Mouse (Mus musculus): ENCODE data around the gene Rab10. TPM values are rescaled to one million over a fixed set of nuclear protein-coding genes. Genes with fewer than 3 reads are reported as not detected.

Rab10 gene
- polyA plus RNA-seq, 1 experiment from 2014 or later, result 45.7 TPM

- Histone ChIP-seq H3K9me3 (replicated peaks) (no peaks in the 10 kb centered on the region), H3K9ac (no peak overlapping the region), H3K27me3 (no peaks in the 10 kb centered on the region), H3K4me1 (replicated peaks) (peaks cover 50% of the 10 kb centered on the region), H3K27ac (replicated peaks) (0 out of 2 replicates have a peak overlapping the region, but pooled peaks have one; percentile 6), H3K36me3 (replicated peaks) (no peaks in the 10 kb centered on the region), H3K4me2 (no peak overlapping the region), H3K4me3 (replicated peaks) (no peak overlapping the region)
- whole genome bisulfite sequencing (ENCODE audit: insufficient replicate concordance), result 25% methylated on average over 2 of the region's 2 CpGs
- no peak for ATAC-seq (ENCODE audit: insufficient read depth)
Measured at GRCm38 (mm10) chr12:3278880-3279339, 30.9 kb downstream of the Rab10 start.

DNA sequence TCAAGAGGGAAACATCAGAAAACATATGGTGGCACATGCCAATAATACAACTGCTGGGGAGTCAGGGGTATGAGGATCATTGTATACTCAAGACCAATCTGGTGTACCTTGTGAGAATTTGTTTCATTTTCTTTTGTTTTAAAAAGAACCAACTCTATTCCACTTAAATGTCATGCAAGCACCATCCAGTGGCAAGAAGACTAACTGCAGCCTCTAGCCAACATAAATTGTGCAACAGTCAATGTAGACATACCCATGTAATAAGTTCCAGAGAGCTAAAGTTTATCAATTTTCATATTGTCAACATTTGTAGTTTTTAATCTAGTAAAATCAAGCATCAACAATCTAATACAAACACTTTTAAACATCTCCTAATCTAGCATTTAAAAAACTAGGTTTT lies 39.0 kb downstream of the Rab10 start:
- no peaks in the 10 kb centered on the region for H3K9me3 ChIP-seq (replicated peaks)
- H3K27ac ChIP-seq (replicated peaks), result no peak overlapping the region
- no peak for ATAC-seq (ENCODE audit: insufficient read depth)
- H3K9ac ChIP-seq, result no peak overlapping the region
- H3K4me3 ChIP-seq (replicated peaks), result no peak overlapping the region
- peaks cover 22% of the 10 kb centered on the region for H3K4me1 ChIP-seq (replicated peaks)
- H3K4me2 ChIP-seq, result no peak overlapping the region
- H3K36me3 ChIP-seq (replicated peaks), result peaks cover 2% of the 10 kb centered on the region; the same call in 1 of the 2 replicates
- no peaks in the 10 kb centered on the region for H3K27me3 ChIP-seq

DNA sequence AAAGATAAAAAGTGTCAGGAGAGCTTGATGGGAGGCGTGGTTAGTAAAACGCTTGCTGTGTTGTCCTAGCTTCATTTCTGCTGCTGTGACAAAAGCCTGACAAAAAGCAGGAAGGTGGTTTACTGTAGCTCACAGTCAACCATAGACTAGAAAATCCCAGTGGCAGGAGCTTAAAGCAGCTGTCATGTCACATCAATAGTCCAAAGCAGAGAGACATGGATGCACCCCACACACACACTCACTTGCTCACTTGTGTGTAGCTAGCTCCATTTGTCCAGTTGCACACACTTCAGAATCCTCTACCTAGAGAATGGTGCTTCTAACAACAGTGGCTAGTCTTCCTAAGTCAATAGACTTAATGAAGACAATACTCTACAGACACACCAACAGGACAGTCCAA lies 42.4 kb downstream of the Rab10 start:
- WGBS (ENCODE audit: insufficient replicate concordance), result 73% methylated on average over 2 of the region's 2 CpGs
- Histone ChIP-seq H3K4me3 (replicated peaks) (no peak overlapping the region), H3K9me3 (replicated peaks) (no peaks in the 10 kb centered on the region), H3K27me3 (no peaks in the 10 kb centered on the region), H3K4me2 (no peak overlapping the region), H3K4me1 (replicated peaks) (peaks cover 28% of the 10 kb centered on the region), H3K9ac (no peak overlapping the region), H3K36me3 (replicated peaks) (peaks cover 18% of the 10 kb centered on the region), H3K27ac (replicated peaks) (0 out of 2 replicates have a peak overlapping the region, but pooled peaks have one; percentile 15)
- ATAC-seq (ENCODE audit: insufficient read depth), result no peak

- H3K9ac ChIP-seq, result no peak overlapping the region
- no peaks in the 10 kb centered on the region for H3K27me3 ChIP-seq
- H3K4me1 ChIP-seq (replicated peaks), result peaks cover 23% of the 10 kb centered on the region
- 48% methylated on average over 2 of the region's 2 CpGs for WGBS (ENCODE audit: insufficient replicate concordance)
- ATAC-seq (ENCODE audit: insufficient read depth), result no peak
- no peak overlapping the region for H3K4me3 ChIP-seq (replicated peaks)
- H3K9me3 ChIP-seq (replicated peaks), result no peaks in the 10 kb centered on the region
- H3K27ac ChIP-seq (replicated peaks), result no peak overlapping the region
- peaks cover 28% of the 10 kb centered on the region for H3K36me3 ChIP-seq (replicated peaks)
- H3K4me2 ChIP-seq, result no peak overlapping the region
Measured at GRCm38 (mm10) chr12:3265188-3265587, 44.6 kb downstream of the Rab10 start.

GRCm38 (mm10) chr12:3264449-3264848 lies 45.3 kb downstream of the Rab10 start:
- WGBS (ENCODE audit: insufficient replicate concordance), result 40% methylated on average over 2 of the region's 2 CpGs
- ATAC-seq (ENCODE audit: insufficient read depth), result no peak

GRCm38 (mm10) chr12:3261596-3261995 lies 48.2 kb downstream of the Rab10 start:
- Histone ChIP-seq H3K27ac (replicated peaks) (no peak overlapping the region), H3K9ac (no peak overlapping the region), H3K27me3 (no peaks in the 10 kb centered on the region), H3K4me3 (replicated peaks) (no peak overlapping the region), H3K4me2 (no peak overlapping the region), H3K36me3 (replicated peaks) (peaks cover 44% of the 10 kb centered on the region), H3K9me3 (replicated peaks) (no peaks in the 10 kb centered on the region), H3K4me1 (replicated peaks) (peaks cover 6% of the 10 kb centered on the region)
- 92% methylated on average over 25 of the region's 25 CpGs for WGBS (ENCODE audit: insufficient replicate concordance)
- no peak for ATAC-seq (ENCODE audit: insufficient read depth)

More at GRCm38 (mm10) chr12:3264449-3264848, 45.3 kb downstream of the Rab10 start:
- Histone ChIP-seq H3K27ac (replicated peaks) (no peak overlapping the region; the same call in 1 of the 2 replicates), H3K9me3 (replicated peaks) (no peaks in the 10 kb centered on the region), H3K4me1 (replicated peaks) (peaks cover 23% of the 10 kb centered on the region), H3K36me3 (replicated peaks) (peaks cover 28% of the 10 kb centered on the region), H3K4me3 (replicated peaks) (no peak overlapping the region), H3K9ac (no peak overlapping the region), H3K27me3 (no peaks in the 10 kb centered on the region), H3K4me2 (no peak overlapping the region)

- H3K27me3 ChIP-seq, result no peaks in the 10 kb centered on the region
- peaks cover 14% of the 10 kb centered on the region for H3K4me1 ChIP-seq (replicated peaks)
- H3K36me3 ChIP-seq (replicated peaks), result peaks cover 66% of the 10 kb centered on the region
- peak overlapping the region; percentile 38 for H3K27ac ChIP-seq (replicated peaks)
- H3K9ac ChIP-seq, result no peak overlapping the region
- ATAC-seq (ENCODE audit: insufficient read depth), result no peak
- H3K4me3 ChIP-seq (replicated peaks), result no peak overlapping the region
- H3K9me3 ChIP-seq (replicated peaks), result no peaks in the 10 kb centered on the region
- H3K4me2 ChIP-seq, result no peak overlapping the region
Measured at GRCm38 (mm10) chr12:3255966-3256365, 53.8 kb downstream of the Rab10 start.

GRCm38 (mm10) chr12:3255435-3255834 lies 54.3 kb downstream of the Rab10 start:
- ATAC-seq (ENCODE audit: insufficient read depth), result no peak
- peaks cover 69% of the 10 kb centered on the region for H3K36me3 ChIP-seq (replicated peaks)
- H3K9me3 ChIP-seq (replicated peaks), result no peaks in the 10 kb centered on the region
- H3K27me3 ChIP-seq, result no peaks in the 10 kb centered on the region
- peaks cover 14% of the 10 kb centered on the region for H3K4me1 ChIP-seq (replicated peaks)
- H3K27ac ChIP-seq (replicated peaks), result peak overlapping the region; percentile 38
- WGBS (ENCODE audit: insufficient replicate concordance), result 86% methylated on average over 2 of the region's 2 CpGs
- no peak overlapping the region for H3K9ac ChIP-seq
- no peak overlapping the region for H3K4me3 ChIP-seq (replicated peaks)
- no peak overlapping the region for H3K4me2 ChIP-seq

DNA sequence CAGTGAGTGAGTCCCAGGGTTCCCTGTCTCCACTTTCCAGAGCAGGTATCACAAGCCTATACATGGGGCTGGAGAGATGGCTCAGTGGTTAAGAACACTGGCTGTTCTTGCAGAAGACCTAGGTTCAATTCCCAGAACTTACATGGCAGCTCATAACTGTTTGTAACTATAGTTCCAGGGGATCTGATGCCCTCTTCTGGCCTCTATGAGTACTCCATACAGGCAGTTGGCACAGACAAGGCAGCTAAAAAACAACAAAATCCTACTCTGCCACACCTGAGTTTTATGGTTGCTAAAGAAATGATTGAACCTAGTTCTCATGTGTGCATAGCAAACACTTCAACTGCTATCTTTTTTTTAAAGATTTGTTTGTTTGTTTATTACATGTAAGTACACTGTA lies 56.2 kb downstream of the Rab10 start:
- Histone ChIP-seq H3K9ac (no peak overlapping the region), H3K36me3 (replicated peaks) (peaks cover 79% of the 10 kb centered on the region), H3K27me3 (no peaks in the 10 kb centered on the region), H3K27ac (replicated peaks) (no peak overlapping the region), H3K9me3 (replicated peaks) (no peaks in the 10 kb centered on the region), H3K4me2 (no peak overlapping the region), H3K4me1 (replicated peaks) (peaks cover 14% of the 10 kb centered on the region), H3K4me3 (replicated peaks) (no peak overlapping the region)
- ATAC-seq (ENCODE audit: insufficient read depth), result no peak

DNA sequence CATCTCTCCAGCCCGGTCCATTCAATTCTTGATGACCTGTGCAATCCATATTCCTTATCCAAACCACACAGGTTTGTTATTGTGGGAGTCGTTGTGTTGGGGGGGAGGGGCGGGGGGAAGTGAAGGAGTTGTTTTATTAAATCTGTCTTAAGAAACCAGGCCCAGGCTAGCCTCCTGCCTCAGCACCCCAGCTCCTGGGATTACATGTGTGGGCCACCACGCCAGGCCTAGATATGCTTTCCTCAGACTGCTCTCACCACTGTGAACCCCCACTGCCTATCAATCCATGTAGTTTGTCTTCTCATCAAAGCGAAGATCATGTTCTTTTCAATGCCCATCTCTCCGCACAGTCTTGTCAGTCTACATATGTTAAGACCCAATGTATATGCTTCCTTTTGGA lies 63.7 kb downstream of the Rab10 start:
- Histone ChIP-seq H3K4me2 (no peak overlapping the region), H3K4me3 (replicated peaks) (no peak overlapping the region), H3K9ac (no peak overlapping the region), H3K27ac (replicated peaks) (no peak overlapping the region), H3K4me1 (replicated peaks) (no peaks in the 10 kb centered on the region), H3K9me3 (replicated peaks) (no peaks in the 10 kb centered on the region), H3K27me3 (no peaks in the 10 kb centered on the region), H3K36me3 (replicated peaks) (peaks cover 56% of the 10 kb centered on the region)
- 79% methylated on average over 6 of the region's 6 CpGs for WGBS (ENCODE audit: insufficient replicate concordance)
- no peak for ATAC-seq (ENCODE audit: insufficient read depth)

DNA sequence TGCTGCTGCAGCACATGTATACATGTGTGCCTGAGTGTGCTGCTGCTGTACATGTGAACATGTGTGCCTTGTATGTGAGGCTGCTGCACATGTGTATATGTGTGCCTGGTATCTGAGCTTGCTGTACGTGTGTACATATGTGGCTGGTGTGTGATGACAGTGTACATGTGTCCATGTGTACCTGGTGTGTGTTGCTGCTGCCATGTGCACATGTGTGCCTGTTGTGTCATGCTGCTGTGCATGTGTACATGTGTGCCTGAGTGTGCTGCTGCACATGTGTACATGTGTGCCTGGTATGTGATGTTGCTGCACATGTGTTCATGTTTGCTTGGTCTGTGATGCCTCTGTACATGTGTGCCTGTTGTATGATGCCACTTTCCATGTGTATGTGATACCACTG lies 70.2 kb downstream of the Rab10 start:
- Histone ChIP-seq H3K9ac (no peak overlapping the region), H3K4me3 (replicated peaks) (no peak overlapping the region), H3K36me3 (replicated peaks) (peaks cover 43% of the 10 kb centered on the region), H3K27ac (replicated peaks) (no peak overlapping the region), H3K27me3 (no peaks in the 10 kb centered on the region), H3K4me2 (no peak overlapping the region), H3K9me3 (replicated peaks) (peaks cover 8% of the 10 kb centered on the region; the same call in 1 of the 2 replicates), H3K4me1 (replicated peaks) (peaks cover 21% of the 10 kb centered on the region)
- WGBS (ENCODE audit: insufficient replicate concordance), result 81% methylated on average over 1 of the region's 1 CpGs
- ATAC-seq (ENCODE audit: insufficient read depth), result no peak

GRCm38 (mm10) chr12:3238361-3239051 lies 71.3 kb downstream of the Rab10 start:
- H3K27ac ChIP-seq (replicated peaks), result no peak overlapping the region
- H3K4me2 ChIP-seq, result no peak overlapping the region
- peaks cover 8% of the 10 kb centered on the region; the same call in 1 of the 2 replicates for H3K9me3 ChIP-seq (replicated peaks)
- H3K4me1 ChIP-seq (replicated peaks), result peaks cover 23% of the 10 kb centered on the region
- H3K4me3 ChIP-seq (replicated peaks), result no peak overlapping the region
- H3K27me3 ChIP-seq, result no peaks in the 10 kb centered on the region
- H3K9ac ChIP-seq, result no peak overlapping the region
- peaks cover 43% of the 10 kb centered on the region for H3K36me3 ChIP-seq (replicated peaks)
- 91% methylated on average over 16 of the region's 16 CpGs for WGBS (ENCODE audit: insufficient replicate concordance)
- ATAC-seq (ENCODE audit: insufficient read depth), result no peak
